Mouse (Mus musculus) C2C12 (cell line): ENCODE data around the gene Ints7.

ENCODE experiments used
- CTCF ChIP-seq: IDR thresholded peaks from one replicate; pipeline ENCODE4 v1.5.1; 2011; ENCODE audit not compliant: control insufficient read depth, insufficient read depth, insufficient read length
- MYOD1 ChIP-seq: IDR thresholded peaks from one replicate; pipeline ENCODE4 v1.6.1; 2011; ENCODE audit warnings: low read depth; ENCODE audit not compliant: control insufficient read depth, insufficient read length
- MYOG ChIP-seq: IDR thresholded peaks from one replicate; pipeline ENCODE4 v1.6.1; 2011; ENCODE audit not compliant: control insufficient read depth, insufficient read length; ENCODE audit errors: extremely low read depth
- USF1 ChIP-seq: IDR thresholded peaks from one replicate; pipeline ENCODE4 v1.6.1; 2011; ENCODE audit warnings: low read depth, mild to moderate bottlenecking, control low read depth, moderate library complexity

DNA sequence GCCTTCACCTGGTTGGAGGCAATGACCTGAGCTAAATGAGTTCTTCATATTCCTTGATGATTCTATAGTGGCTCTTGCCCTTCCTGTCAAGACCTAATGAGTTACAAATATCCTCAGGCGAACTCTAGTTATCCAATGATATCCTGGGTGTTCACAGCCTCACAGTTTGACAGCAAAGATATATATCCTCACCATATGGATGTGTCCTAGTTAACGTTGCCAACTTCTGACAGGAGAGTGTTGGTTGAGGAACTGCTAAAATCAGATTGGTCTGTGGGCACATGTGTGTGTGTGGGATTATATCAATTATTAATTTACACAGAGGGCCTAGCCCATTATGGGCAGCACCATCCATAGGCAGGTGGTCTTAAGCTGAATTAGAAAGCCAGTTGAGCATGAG, 63.0 kb downstream of the Ints7 start:
- TF ChIP-seq MYOG (no peak), CTCF (no peak), USF1 (no peak), MYOD1 (no peak)
